Comparison of ENCODE assay signal across 12 mouse cellular contexts in the genomic region with DNA sequence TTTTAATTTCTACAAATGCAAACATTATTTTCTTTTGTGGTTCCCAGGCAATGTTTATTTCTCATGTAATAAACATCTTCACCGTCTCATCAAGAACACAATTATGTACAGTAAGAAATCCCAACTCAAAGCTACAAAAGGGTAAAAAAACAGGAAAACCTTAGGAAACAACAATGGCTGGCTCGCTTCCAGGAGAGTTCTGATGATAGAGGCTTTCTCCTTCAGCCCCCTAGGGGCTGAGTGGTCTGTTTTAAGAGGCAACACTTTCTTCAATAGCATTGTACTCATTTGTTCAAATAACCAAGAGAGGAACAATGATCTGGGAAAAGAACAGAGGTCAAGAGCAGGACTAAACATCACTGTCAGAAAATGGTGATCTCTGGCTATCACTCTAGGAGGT.
DNase-seq lines count a peak whose midpoint lies in the region; ATAC-seq and TF ChIP-seq lines count a peak whose summit lies in the region.
"Had no signal": no experiment of that assay in that cellular context is flagged by ENCODE, and none has a peak within 500 bp of the region (broad histone marks: within the 10 kb centered on the region; RNA-seq: fewer than 3 reads in every experiment).

No protein-coding gene starts in this region.

- ATAC-seq in liver, postnatal 0 days = no peak
- no peak for ATAC-seq in liver, embryonic 12.5 days
- no peak for ATAC-seq in heart, postnatal 0 days (ENCODE audit: insufficient read depth, low read depth)
- ATAC-seq: forebrain, embryonic 13.5 days had no signal

- H3K27me3 ChIP-seq in liver, postnatal 0 days (ENCODE audit: insufficient read depth, low read length) = no peaks in the 10 kb centered on the region
- no peaks in the 10 kb centered on the region for H3K27me3 ChIP-seq in liver, embryonic 12.5 days (replicated peaks)
- H3K27me3 ChIP-seq in heart, postnatal 0 days (ENCODE audit: control insufficient read depth, insufficient read depth, low read length) = no peaks in the 10 kb centered on the region
- H3K27me3 ChIP-seq: forebrain, embryonic 13.5 days; limb, embryonic 13.5 days had no signal

- 68% methylated on average over 2 of the region's 2 CpGs for WGBS in liver, postnatal 0 days (ENCODE audit: insufficient replicate concordance)
- WGBS in liver, embryonic 12.5 days (ENCODE audit: insufficient replicate concordance) = 57% methylated on average over 2 of the region's 2 CpGs
- 47% methylated on average over 2 of the region's 2 CpGs for WGBS in heart, postnatal 0 days

- TF ChIP-seq EP300 in liver, postnatal 0 days (IDR thresholded peaks at IDR 0.05; ENCODE audit: low read depth) = no peak
- no peak for TF ChIP-seq EP300 in heart, postnatal 0 days (IDR thresholded peaks at IDR 0.05; ENCODE audit: low read depth)

- H3K4me1 ChIP-seq in liver, postnatal 0 days (ENCODE audit: insufficient read depth) = no peaks in the 10 kb centered on the region
- no peaks in the 10 kb centered on the region for H3K4me1 ChIP-seq in liver, embryonic 12.5 days
- H3K4me1 ChIP-seq in heart, postnatal 0 days (ENCODE audit: control insufficient read depth, insufficient read depth) = no peaks in the 10 kb centered on the region

- H3K4me3 ChIP-seq in liver, postnatal 0 days (ENCODE audit: low read depth, low read length) = no peak overlapping the region
- no peak overlapping the region for H3K4me3 ChIP-seq in liver, embryonic 12.5 days
- H3K4me3 ChIP-seq in heart, postnatal 0 days (ENCODE audit: low read depth, low read length) = no peak overlapping the region
- H3K4me3 ChIP-seq: forebrain, embryonic 13.5 days; hindbrain, embryonic 10.5 days; limb, embryonic 13.5 days had no signal

- H3K4me2 ChIP-seq in liver, postnatal 0 days (ENCODE audit: low read depth, low read length) = no peak overlapping the region
- no peak overlapping the region for H3K4me2 ChIP-seq in liver, embryonic 12.5 days
- no peak overlapping the region for H3K4me2 ChIP-seq in heart, postnatal 0 days (ENCODE audit: low read depth, low read length)
- H3K4me2 ChIP-seq: forebrain, embryonic 13.5 days; limb, embryonic 13.5 days had no signal

- no peak for TF ChIP-seq CTCF in liver, postnatal 0 days (IDR thresholded peaks at IDR 0.05; ENCODE audit: low read depth)
- no peak; the same call in 1 of the 2 replicates for TF ChIP-seq CTCF in heart, postnatal 0 days (IDR thresholded peaks at IDR 0.05; ENCODE audit: low read depth)

- H3K9ac ChIP-seq in liver, postnatal 0 days (replicated peaks) = no peak overlapping the region
- H3K9ac ChIP-seq in liver, embryonic 12.5 days = no peak overlapping the region
- no peak overlapping the region for H3K9ac ChIP-seq in heart, postnatal 0 days (replicated peaks; ENCODE audit: low read depth, low read length)
- H3K9ac ChIP-seq: forebrain, embryonic 13.5 days; limb, embryonic 13.5 days had no signal

- no peaks in the 10 kb centered on the region for H3K9me3 ChIP-seq in liver, postnatal 0 days (ENCODE audit: low read length)
- no peaks in the 10 kb centered on the region for H3K9me3 ChIP-seq in liver, embryonic 12.5 days (replicated peaks)
- no peaks in the 10 kb centered on the region for H3K9me3 ChIP-seq in heart, postnatal 0 days (replicated peaks; ENCODE audit: control insufficient read depth, low read length)
- H3K9me3 ChIP-seq: forebrain, embryonic 13.5 days; hindbrain, embryonic 10.5 days; limb, embryonic 13.5 days had no signal

- H3K27ac ChIP-seq in liver, postnatal 0 days (ENCODE audit: low read depth) = no peak overlapping the region
- H3K27ac ChIP-seq in liver, embryonic 12.5 days = no peak overlapping the region
- H3K27ac ChIP-seq in heart, postnatal 0 days (ENCODE audit: low read depth) = peak overlapping the region; percentile 48; the same call in 1 of the 2 replicates
- H3K27ac ChIP-seq: forebrain, embryonic 13.5 days; hindbrain, embryonic 10.5 days; limb, embryonic 13.5 days had no signal

- peak; percentile 19 for DNase-seq in adrenal gland, adult 2 months
- DNase-seq in adrenal gland, adult 8-10 months = no peak
- DNase-seq in liver, postnatal 0 days = peak; percentile 17
- DNase-seq in heart, postnatal 0 days (ENCODE audit: low spot score) = peak; percentile 38
- DNase-seq in kidney, postnatal 36 days = peak; percentile 76 to 84
- no peak for DNase-seq in layer of hippocampus, adult 18-20 months (ENCODE audit: low spot score in 2 of 2)
- no peak for DNase-seq in embryo, embryonic 11 days
- DNase-seq: layer of hippocampus, adult 9-11 months had no signal

- H3K36me3 ChIP-seq in liver, postnatal 0 days (replicated peaks; ENCODE audit: insufficient read depth, low read length) = no peaks in the 10 kb centered on the region
- no peaks in the 10 kb centered on the region for H3K36me3 ChIP-seq in liver, embryonic 12.5 days
- no peaks in the 10 kb centered on the region for H3K36me3 ChIP-seq in heart, postnatal 0 days (replicated peaks; ENCODE audit: control insufficient read depth, insufficient read depth, low read length)
- H3K36me3 ChIP-seq: hindbrain, embryonic 10.5 days; limb, embryonic 13.5 days had no signal

Comparison
In these comparisons a context has a peak if more than half of its experiments do, and no peak if none do; other contexts are left out.
1. DNase-seq: peak in adrenal gland, adult 2 months (single experiment), liver, postnatal 0 days (single experiment), heart, postnatal 0 days (single experiment) and kidney, postnatal 36 days (2 of 2); none in adrenal gland, adult 8-10 months (single experiment), layer of hippocampus, adult 18-20 months (0 of 2) and embryo, embryonic 11 days (single experiment).